Comparison of ENCODE assay signal across 12 mouse cellular contexts in genomic region chr4:137481381-137482030, GRCm38 (mm10). TPM values are rescaled to one million over a fixed set of nuclear protein-coding genes. Genes with fewer than 3 reads are reported as not detected.
DNase-seq lines count a peak whose midpoint lies in the region; ATAC-seq lines count a peak whose summit lies in the region.
"Had no signal": no experiment of that assay in that cellular context is flagged by ENCODE, and none has a peak within 500 bp of the region (broad histone marks: within the 10 kb centered on the region; RNA-seq: fewer than 3 reads in every experiment).

No protein-coding gene starts in this region.

- no peaks in the 10 kb centered on the region for H3K9me3 ChIP-seq in heart, embryonic 13.5 days
- no peaks in the 10 kb centered on the region for H3K9me3 ChIP-seq in midbrain, embryonic 10.5 days (replicated peaks)
- no peaks in the 10 kb centered on the region for H3K9me3 ChIP-seq in midbrain, embryonic 14.5 days (ENCODE audit: control insufficient read depth, low read length)
- no peaks in the 10 kb centered on the region for H3K9me3 ChIP-seq in limb, embryonic 11.5 days (ENCODE audit: control insufficient read depth, low read length)
- H3K9me3 ChIP-seq: neural tube, embryonic 15.5 days had no signal

- H3K4me3 ChIP-seq in heart, embryonic 13.5 days, result no peak overlapping the region
- no peak overlapping the region for H3K4me3 ChIP-seq in midbrain, embryonic 10.5 days
- H3K4me3 ChIP-seq in midbrain, embryonic 14.5 days (replicated peaks; ENCODE audit: low read depth, low read length), result no peak overlapping the region
- H3K4me3 ChIP-seq in limb, embryonic 11.5 days (ENCODE audit: low read depth, low read length), result no peak overlapping the region
- H3K4me3 ChIP-seq: neural tube, embryonic 15.5 days had no signal

- H3K9ac ChIP-seq in heart, embryonic 13.5 days, result peak overlapping the region; percentile 71
- no peak overlapping the region for H3K9ac ChIP-seq in midbrain, embryonic 14.5 days (replicated peaks; ENCODE audit: low read length)
- no peak overlapping the region for H3K9ac ChIP-seq in limb, embryonic 11.5 days (ENCODE audit: low read length)
- H3K9ac ChIP-seq: neural tube, embryonic 15.5 days had no signal

- no peaks in the 10 kb centered on the region for H3K36me3 ChIP-seq in heart, embryonic 13.5 days
- no peaks in the 10 kb centered on the region for H3K36me3 ChIP-seq in midbrain, embryonic 10.5 days
- H3K36me3 ChIP-seq in midbrain, embryonic 14.5 days (ENCODE audit: control insufficient read depth, insufficient read depth, low read length), result no peaks in the 10 kb centered on the region
- no peaks in the 10 kb centered on the region for H3K36me3 ChIP-seq in limb, embryonic 11.5 days (ENCODE audit: control insufficient read depth, insufficient read depth, low read length)
- H3K36me3 ChIP-seq: neural tube, embryonic 15.5 days had no signal

- no peak for ATAC-seq in heart, embryonic 13.5 days (ENCODE audit: extremely low read depth, insufficient number of reproducible peaks, low FRiP score, low TSS enrichment)
- no peak for ATAC-seq in midbrain, embryonic 14.5 days (ENCODE audit: low FRiP score, low TSS enrichment)
- no peak for ATAC-seq in limb, embryonic 11.5 days (ENCODE audit: insufficient number of reproducible peaks, low FRiP score, low TSS enrichment, low read depth)
- ATAC-seq in granulocyte monocyte progenitor cell, adult 5-6 weeks (replicated peaks; ENCODE audit: poor library complexity, severe bottlenecking), result no peak

- peaks cover 100% of the 10 kb centered on the region for H3K4me1 ChIP-seq in heart, embryonic 13.5 days
- peaks cover 90% of the 10 kb centered on the region for H3K4me1 ChIP-seq in midbrain, embryonic 10.5 days
- peaks cover 19% of the 10 kb centered on the region for H3K4me1 ChIP-seq in midbrain, embryonic 14.5 days (ENCODE audit: control insufficient read depth, insufficient read depth, low read length)
- H3K4me1 ChIP-seq in limb, embryonic 11.5 days (ENCODE audit: control insufficient read depth, insufficient read depth, low read length), result peaks cover 78% of the 10 kb centered on the region

- H3K4me2 ChIP-seq in heart, embryonic 13.5 days, result peak overlapping the region; percentile 45
- H3K4me2 ChIP-seq in midbrain, embryonic 14.5 days (ENCODE audit: low read length), result no peak overlapping the region
- no peak overlapping the region; the same call in 1 of the 2 replicates for H3K4me2 ChIP-seq in limb, embryonic 11.5 days (ENCODE audit: low read depth, severe bottlenecking)
- H3K4me2 ChIP-seq: neural tube, embryonic 15.5 days had no signal

- WGBS in heart, embryonic 13.5 days, result 44% methylated on average over 13 of the region's 13 CpGs
- WGBS in midbrain, embryonic 10.5 days, result 61% methylated on average over 13 of the region's 13 CpGs
- 68% methylated on average over 13 of the region's 13 CpGs for WGBS in midbrain, embryonic 14.5 days
- 35% methylated on average over 13 of the region's 13 CpGs for WGBS in limb, embryonic 11.5 days

- H3K27me3 ChIP-seq in heart, embryonic 13.5 days (replicated peaks), result no peaks in the 10 kb centered on the region
- peaks cover 6% of the 10 kb centered on the region; the same call in 1 of the 2 replicates for H3K27me3 ChIP-seq in midbrain, embryonic 10.5 days (ENCODE audit: low read depth, poor library complexity, severe bottlenecking)
- H3K27me3 ChIP-seq in midbrain, embryonic 14.5 days (ENCODE audit: control insufficient read depth, insufficient read depth, low read length), result no peaks in the 10 kb centered on the region
- no peaks in the 10 kb centered on the region for H3K27me3 ChIP-seq in limb, embryonic 11.5 days (ENCODE audit: control insufficient read depth, insufficient read depth, low read length)
- H3K27me3 ChIP-seq: CH12.LX; neural tube, embryonic 15.5 days had no signal

- DNase-seq in heart, adult 9 months (ENCODE audit: low spot score in 2 of 2), result no peak
- DNase-seq in midbrain, embryonic 10.5 days (ENCODE audit: low spot score), result no peak
- no peak for DNase-seq in midbrain, embryonic 14.5 days
- no peak for DNase-seq in limb, embryonic 11.5 days (ENCODE audit: low spot score)
- no peak for DNase-seq in cerebellum, postnatal 4 days (ENCODE audit: low spot score in 2 of 2)
- DNase-seq in right cerebral cortex, adult 18-20 months, result no peak
- DNase-seq: embryo, embryonic 11 days; thymus, postnatal 4 days had no signal

- peak overlapping the region; percentile 100 for H3K27ac ChIP-seq in heart, embryonic 13.5 days (replicated peaks)
- peak overlapping the region; percentile 73 for H3K27ac ChIP-seq in midbrain, embryonic 10.5 days (replicated peaks)
- H3K27ac ChIP-seq in midbrain, embryonic 14.5 days (replicated peaks; ENCODE audit: low read depth, low read length), result no peak overlapping the region
- 0 out of 2 replicates have a peak overlapping the region, but pooled peaks have one; percentile 33 for H3K27ac ChIP-seq in limb, embryonic 11.5 days (replicated peaks; ENCODE audit: low read depth, low read length)
- H3K27ac ChIP-seq: neural tube, embryonic 15.5 days had no signal

RNA-seq across cellular contexts. Expression of gene Hspg2, which starts 12.9 kb away (rescaled TPM):
- 48.9 and 50.0 TPM in 2 replicates for polyA plus RNA-seq in heart, embryonic 13.5 days (2015; fragmentation: Nextera tagmentation; extraction: Ambion mirVana)
- polyA plus RNA-seq in midbrain, embryonic 10.5 days (2016; fragmentation: Nextera tagmentation; extraction: Ambion mirVana), result 11.6 and 15.3 TPM in 2 replicates
- polyA plus RNA-seq in midbrain, embryonic 14.5 days (2014; fragmentation: Nextera tagmentation; extraction: Ambion mirVana), result 2.0 and 7.6 TPM in 2 replicates
- 20.6 and 22.4 TPM in 2 replicates for polyA plus RNA-seq in limb, embryonic 11.5 days (2014; fragmentation: Nextera tagmentation; extraction: Ambion mirVana)
- total RNA-seq in granulocyte monocyte progenitor cell, adult 5-6 weeks (2014; fragmentation: Nextera tagmentation), result 0.21 TPM in 1 of 2 replicates, not detected in the other
- 0.05 TPM in 1 of 2 replicates, not detected in the other for total RNA-seq in granulocyte monocyte progenitor cell, adult 5-6 weeks (2017)

RNA-seq across cellular contexts. Expression of gene 1700013G24Rik, which starts 28.4 kb away (rescaled TPM):
- not detected in 2 replicates for polyA plus RNA-seq in heart, embryonic 13.5 days (2015; fragmentation: Nextera tagmentation; extraction: Ambion mirVana)
- polyA plus RNA-seq in midbrain, embryonic 10.5 days (2016; fragmentation: Nextera tagmentation; extraction: Ambion mirVana), result not detected in 2 replicates
- polyA plus RNA-seq in midbrain, embryonic 14.5 days (2014; fragmentation: Nextera tagmentation; extraction: Ambion mirVana), result not detected in 2 replicates
- polyA plus RNA-seq in limb, embryonic 11.5 days (2014; fragmentation: Nextera tagmentation; extraction: Ambion mirVana), result not detected in 2 replicates
- not detected in 2 replicates for total RNA-seq in granulocyte monocyte progenitor cell, adult 5-6 weeks (2014; fragmentation: Nextera tagmentation)
- total RNA-seq in granulocyte monocyte progenitor cell, adult 5-6 weeks (2017), result not detected in 2 replicates
- total RNA-seq: CH12.LX had no signal
- polyA plus RNA-seq: neural tube, embryonic 15.5 days had no signal

RNA-seq across cellular contexts. Expression of gene Cela3b, which starts 51.2 kb away (rescaled TPM):
- 0.22 TPM in 1 of 2 replicates, not detected in the other for polyA plus RNA-seq in heart, embryonic 13.5 days (2015; fragmentation: Nextera tagmentation; extraction: Ambion mirVana)
- not detected in 2 replicates for polyA plus RNA-seq in midbrain, embryonic 10.5 days (2016; fragmentation: Nextera tagmentation; extraction: Ambion mirVana)
- polyA plus RNA-seq in midbrain, embryonic 14.5 days (2014; fragmentation: Nextera tagmentation; extraction: Ambion mirVana), result not detected in 2 replicates
- not detected in 2 replicates for polyA plus RNA-seq in limb, embryonic 11.5 days (2014; fragmentation: Nextera tagmentation; extraction: Ambion mirVana)
- not detected in 2 replicates for total RNA-seq in granulocyte monocyte progenitor cell, adult 5-6 weeks (2014; fragmentation: Nextera tagmentation)
- total RNA-seq in granulocyte monocyte progenitor cell, adult 5-6 weeks (2017), result not detected in 2 replicates
- total RNA-seq: CH12.LX had no signal
- polyA plus RNA-seq: neural tube, embryonic 15.5 days had no signal
